Mouse (Mus musculus) liver, postnatal 0 days (tissue): ENCODE results near the gene Grap. TPM values are rescaled to one million over a fixed set of nuclear protein-coding genes. Genes with fewer than 3 reads are reported as not detected.

Source experiments
- ATAC-seq: fragments of 200-750 bp; cut with Nextera tagmentation; 2 replicates; pipeline ENCODE4 v1.8.0; 2017; ENCODE audit warnings: mild to moderate bottlenecking, moderate library complexity
- DNase-seq: peaks from one replicate; pipeline ENCODE4 v3.0.0-alpha.2; 2016
- H3K27ac ChIP-seq: fragments of 300-500 bp; sonication (generic); 2 replicates; pipeline ENCODE4 v1.5.1; 2014; ENCODE audit warnings: antibody characterized with exemption, moderate library complexity, mild to moderate bottlenecking, low read depth
- H3K27me3 ChIP-seq: fragments of 300-500 bp; sonication (generic); 2 replicates; pipeline ENCODE4 v1.6.1; 2014; ENCODE audit warnings: low read length, control low read depth, mixed read lengths; ENCODE audit not compliant: insufficient read depth
- H3K36me3 ChIP-seq: fragments of 300-500 bp; sonication (generic); replicated peaks from 2 replicates; pipeline ENCODE4 v1.6.1; 2014; ENCODE audit warnings: mild to moderate bottlenecking, control low read depth, low read length, moderate library complexity, mixed read lengths; ENCODE audit not compliant: insufficient read depth
- H3K4me1 ChIP-seq: fragments of 300-500 bp; sonication (generic); 2 replicates; pipeline ENCODE4 v1.6.1; 2014; ENCODE audit warnings: antibody characterized with exemption, mild to moderate bottlenecking, control low read depth; ENCODE audit not compliant: insufficient read depth
- H3K4me2 ChIP-seq: fragments of 300-500 bp; sonication (generic); 2 replicates; pipeline ENCODE4 v1.6.1; 2014; ENCODE audit warnings: low read depth, mild to moderate bottlenecking, low read length, moderate library complexity, mixed read lengths
- H3K4me3 ChIP-seq: fragments of 300-500 bp; sonication (generic); 2 replicates; pipeline ENCODE4 v1.5.1; 2014; ENCODE audit warnings: low read depth, low read length
- H3K9ac ChIP-seq: fragments of 300-500 bp; sonication (generic); replicated peaks from 2 replicates; pipeline ENCODE4 v1.6.1; 2014; ENCODE audit warnings: mild to moderate bottlenecking, moderate library complexity
- H3K9me3 ChIP-seq: fragments of 300-500 bp; sonication (generic); 2 replicates; pipeline ENCODE4 v1.6.1; 2016; ENCODE audit warnings: mild to moderate bottlenecking, control low read depth, low read length, mixed read lengths
- CTCF ChIP-seq: sonication (generic); IDR thresholded peaks from 2 replicates; pipeline ENCODE4 v1.5.1; 2016; ENCODE audit warnings: antibody characterized with exemption, low read depth
- EP300 ChIP-seq: IDR thresholded peaks from 2 replicates; pipeline ENCODE4 v1.6.1; 2016; ENCODE audit warnings: antibody characterized with exemption, low read depth, mild to moderate bottlenecking
- WGBS: fragments of 180-500 bp; shearing (Covaris S2); extraction: QIAGEN DNeasy Blood & Tissue Kit; methylation state at CpG from one replicate; pipeline ENCODE4 v1.1.7; 2014; ENCODE audit not compliant: insufficient replicate concordance; 5-methylcytosine and 5-hydroxymethylcytosine counted together
- polyA plus RNA-seq: library from polyadenylated mRNA; unstranded; fragments of >200 nt; fragmentation: Nextera tagmentation; extraction: Ambion mirVana; gene quantifications from 2 replicates; pipeline ENCODE4 v1.2.1, GENCODE M21; 2015

The Grap gene
- polyA plus RNA-seq, 1 experiment from 2014 or later: 6.7 TPM

DNA sequence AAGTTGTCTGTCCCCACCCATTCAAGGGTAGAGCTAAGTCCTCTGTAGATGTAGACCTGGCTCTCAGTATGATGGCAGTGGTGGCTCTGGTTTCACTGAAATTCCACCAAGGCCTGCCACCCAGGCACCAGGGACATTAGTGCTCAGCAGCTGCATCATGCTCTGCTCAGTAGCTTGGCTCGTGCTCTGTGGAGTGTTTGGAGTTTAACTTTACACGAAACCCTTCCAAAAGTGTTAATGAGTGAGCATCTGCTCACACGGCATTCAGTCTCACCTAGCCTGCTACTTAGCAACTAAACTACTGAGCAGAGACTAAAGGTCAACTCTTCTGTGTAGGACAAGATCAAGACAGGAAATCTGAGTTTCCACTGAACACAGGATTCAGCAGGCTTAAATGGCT is 67.6 kb downstream of the Grap start, which contains the start of gene Slc5a10:
Gene Slc5a10 (minus strand): TSS at position 191 of the 400 bp plus-strand sequence.
- TF ChIP-seq CTCF (no peak), EP300 (no peak)
- Histone ChIP-seq H3K27me3 (no peaks in the 10 kb centered on the region), H3K27ac (no peak within 1 kb of the TSS), H3K9ac (no peak within 1 kb of the TSS), H3K36me3 (no peaks in the 10 kb centered on the region), H3K4me3 (no peak within 1 kb of the TSS), H3K4me1 (no peaks in the 10 kb centered on the region), H3K9me3 (no peaks in the 10 kb centered on the region), H3K4me2 (no peak within 1 kb of the TSS)
- DNase-seq: no peak
- 65% methylated on average over 3 of the region's 3 CpGs for WGBS
- ATAC-seq: no peak

DNA sequence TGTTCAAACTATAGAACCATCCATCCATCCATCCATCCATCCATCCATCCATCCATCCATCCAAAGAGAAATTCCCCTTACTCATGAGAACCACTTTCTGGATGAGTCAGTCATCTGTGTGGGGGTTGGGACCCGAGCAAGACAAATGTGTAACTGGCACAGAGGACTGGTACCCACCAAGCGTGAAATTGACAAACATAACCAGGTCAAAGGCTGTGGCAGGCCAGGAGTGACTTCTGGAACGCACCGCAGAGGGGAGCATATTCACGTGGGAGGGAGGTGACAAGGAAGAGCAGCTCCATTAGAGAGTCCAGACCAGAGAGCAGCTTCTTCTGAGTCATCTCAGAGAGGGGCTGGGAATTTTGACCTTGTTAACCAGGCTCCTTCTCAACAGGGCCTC is 69.0 kb downstream of the Grap start:
- H3K27me3 ChIP-seq: no peaks in the 10 kb centered on the region
- TF ChIP-seq EP300: no peak
- TF ChIP-seq CTCF: no peak
- 72% methylated on average over 5 of the region's 5 CpGs for WGBS
- H3K9ac ChIP-seq: no peak overlapping the region
- H3K27ac ChIP-seq: no peak overlapping the region
- ATAC-seq: no peak
- H3K4me1 ChIP-seq: no peaks in the 10 kb centered on the region
- no peaks in the 10 kb centered on the region for H3K9me3 ChIP-seq
- H3K4me3 ChIP-seq: no peak overlapping the region
- no peak for DNase-seq
- H3K36me3 ChIP-seq: no peaks in the 10 kb centered on the region
- H3K4me2 ChIP-seq: no peak overlapping the region

Other genes with a start within 250 kb of the Grap start
- gene Rnf112, start 199.1 kb upstream of the Grap start, polyA plus RNA-seq: 0.04 and 0.06 TPM in 2 replicates
- gene Mfap4, start 167.8 kb upstream of the Grap start, polyA plus RNA-seq: 4.9 TPM in 2 replicates
- 4.8 and 5.6 TPM in 2 replicates for gene Mapk7, start 158.9 kb upstream of the Grap start, polyA plus RNA-seq
- gene B9d1, start 148.1 kb upstream of the Grap start, polyA plus RNA-seq: 1.4 and 1.6 TPM in 2 replicates
- gene Epn2, start 73.6 kb upstream of the Grap start, polyA plus RNA-seq: 3.1 and 3.7 TPM in 2 replicates
- gene Fam83g, start 30.8 kb downstream of the Grap start, polyA plus RNA-seq: 2.2 and 2.4 TPM in 2 replicates
- not detected in 2 replicates for gene Slc5a10, start 67.6 kb downstream of the Grap start, polyA plus RNA-seq
- 5.2 and 5.7 TPM in 2 replicates for gene Prpsap2, start 108.8 kb downstream of the Grap start, polyA plus RNA-seq
- gene Ulk2, start 201.8 kb downstream of the Grap start, polyA plus RNA-seq: 4.8 and 4.9 TPM in 2 replicates